Mouse (Mus musculus): ENCODE results near the gene Naa38.

The Naa38 gene

GRCm38 (mm10) chr11:69401210-69401637 lies 5.9 kb downstream of the Naa38 start:
- peak; percentile 90 to 91 for DNase-seq

DNA sequence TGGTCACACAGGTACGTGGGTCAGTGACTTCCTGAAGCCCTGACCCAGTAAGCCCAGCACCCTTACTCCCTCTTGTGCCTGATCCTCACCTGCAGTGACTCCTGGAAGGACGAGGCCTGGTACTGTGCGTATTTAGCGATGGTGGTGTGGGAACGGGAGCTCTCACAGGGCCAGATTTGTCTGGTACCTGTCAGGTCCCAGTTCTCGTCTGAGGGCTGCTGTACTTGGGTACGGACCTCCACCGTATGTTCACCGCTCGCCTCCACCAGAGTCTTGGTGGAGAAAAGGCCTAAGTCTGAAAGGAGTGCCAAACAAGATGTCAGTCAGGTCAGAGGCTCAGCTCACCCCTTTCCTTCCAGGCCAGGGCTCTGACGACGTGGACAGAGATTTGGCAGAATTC lies 6.7 kb downstream of the Naa38 start:
- peak in 1 of 2 experiments; percentile 22 for DNase-seq

DNA sequence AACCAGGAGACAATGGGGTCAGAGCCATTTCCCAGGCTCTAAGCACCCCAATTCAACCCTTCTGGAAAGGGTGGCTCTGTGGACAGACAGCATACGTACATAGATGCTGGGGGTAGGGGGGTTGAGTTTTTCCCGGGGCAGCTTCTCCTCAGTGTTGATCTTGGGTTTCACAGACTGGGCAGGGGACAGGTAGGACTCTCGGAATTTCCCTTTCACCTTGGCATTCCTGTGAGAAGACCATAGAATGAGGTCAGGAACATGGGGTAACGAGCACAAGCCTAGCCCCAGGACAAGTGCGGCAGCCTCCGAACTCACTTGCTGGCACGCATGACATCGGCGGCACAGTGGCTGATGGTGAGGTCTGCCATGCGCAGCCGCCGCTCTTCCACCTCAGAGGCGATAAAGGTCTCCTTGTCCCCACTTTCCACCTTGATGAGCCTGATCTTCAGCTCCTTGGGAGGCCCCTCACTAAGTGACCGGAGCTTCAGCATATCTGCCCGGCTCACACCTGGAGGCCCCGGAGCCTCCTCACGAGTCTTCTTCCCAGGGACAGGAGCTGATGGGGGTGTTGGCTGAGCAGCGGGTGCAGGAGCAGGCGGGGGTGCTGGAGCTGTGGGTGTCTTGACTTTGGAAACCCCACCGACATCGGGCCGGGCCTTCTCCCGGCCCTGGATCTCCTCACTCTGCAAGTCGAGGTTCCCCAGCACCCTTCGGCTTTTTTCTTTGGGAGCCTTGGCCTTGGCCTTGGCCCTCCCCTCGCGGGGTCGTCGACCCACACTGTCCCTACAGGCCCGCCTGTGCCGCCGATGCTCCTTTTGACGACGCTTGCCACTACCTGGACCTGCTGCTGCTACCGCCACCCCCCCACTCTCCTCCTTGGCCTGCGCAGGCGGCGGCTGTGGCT lies 8.7 kb downstream of the Naa38 start:
- DNase-seq, result peak in 1 of 2 experiments; percentile 37

DNA sequence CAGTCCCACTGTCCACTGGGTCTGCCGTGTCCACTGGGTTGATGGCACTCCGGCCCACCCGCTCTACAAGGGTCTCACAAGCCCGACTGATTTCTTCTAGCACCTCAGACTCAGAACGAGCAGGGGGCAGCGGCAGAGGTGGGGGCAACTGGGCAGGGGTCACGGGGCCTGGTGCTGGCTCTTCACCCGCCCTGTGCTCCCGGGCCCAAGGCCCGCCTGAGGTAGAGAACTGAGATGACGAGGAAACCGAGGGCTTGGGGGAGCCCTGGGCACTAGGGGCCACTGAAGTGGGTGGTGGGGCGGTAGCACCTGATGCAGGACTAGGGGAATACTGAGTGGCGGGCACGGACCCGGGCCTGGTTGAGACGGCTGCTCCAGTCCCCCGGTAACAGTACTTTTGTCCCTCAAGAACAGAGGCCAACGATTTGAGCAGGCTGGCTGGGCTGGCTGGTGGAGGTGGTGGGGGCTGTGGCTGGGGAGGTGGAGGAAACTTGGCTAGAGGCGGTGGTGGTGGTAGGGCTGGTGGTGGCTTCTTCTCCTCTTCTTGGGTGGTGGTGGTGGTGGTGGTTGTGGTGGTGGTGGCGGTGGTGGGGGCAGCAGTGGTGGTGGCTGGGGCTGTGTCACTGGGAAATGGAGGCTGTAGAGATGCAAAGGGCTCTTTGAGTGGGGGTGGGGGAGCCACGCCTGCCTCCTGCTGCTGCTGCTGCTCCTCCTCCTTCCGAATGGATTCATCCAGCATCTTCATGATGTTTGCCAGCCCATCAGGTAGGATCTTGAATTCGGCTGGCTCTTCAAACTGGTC lies 9.5 kb downstream of the Naa38 start:
- DNase-seq, result no peak

- DNase-seq, result no peak
Measured at GRCm38 (mm10) chr11:69405397-69406200, 10.3 kb downstream of the Naa38 start.

GRCm38 (mm10) chr11:69406282-69406681 lies 11.0 kb downstream of the Naa38 start:
- DNase-seq, result peak in 1 of 2 experiments; percentile 24

GRCm38 (mm10) chr11:69406867-69407723 lies 11.8 kb downstream of the Naa38 start:
- no peak for DNase-seq

GRCm38 (mm10) chr11:69407724-69408004 lies 12.4 kb downstream of the Naa38 start:
- DNase-seq, result no peak

- peak; percentile 84 for DNase-seq
Measured at GRCm38 (mm10) chr11:69408541-69409377, 13.5 kb downstream of the Naa38 start.

- DNase-seq, result peak; percentile 91
Measured at GRCm38 (mm10) chr11:69409378-69410044, 14.2 kb downstream of the Naa38 start.

- no peak for DNase-seq
Measured at GRCm38 (mm10) chr11:69410045-69410309, 14.7 kb downstream of the Naa38 start.

GRCm38 (mm10) chr11:69410310-69411072 lies 15.2 kb downstream of the Naa38 start:
- DNase-seq, result peak; percentile 76 to 81

- peak; percentile 95 to 96 for DNase-seq
Measured at GRCm38 (mm10) chr11:69411073-69411535, 15.8 kb downstream of the Naa38 start.

DNA sequence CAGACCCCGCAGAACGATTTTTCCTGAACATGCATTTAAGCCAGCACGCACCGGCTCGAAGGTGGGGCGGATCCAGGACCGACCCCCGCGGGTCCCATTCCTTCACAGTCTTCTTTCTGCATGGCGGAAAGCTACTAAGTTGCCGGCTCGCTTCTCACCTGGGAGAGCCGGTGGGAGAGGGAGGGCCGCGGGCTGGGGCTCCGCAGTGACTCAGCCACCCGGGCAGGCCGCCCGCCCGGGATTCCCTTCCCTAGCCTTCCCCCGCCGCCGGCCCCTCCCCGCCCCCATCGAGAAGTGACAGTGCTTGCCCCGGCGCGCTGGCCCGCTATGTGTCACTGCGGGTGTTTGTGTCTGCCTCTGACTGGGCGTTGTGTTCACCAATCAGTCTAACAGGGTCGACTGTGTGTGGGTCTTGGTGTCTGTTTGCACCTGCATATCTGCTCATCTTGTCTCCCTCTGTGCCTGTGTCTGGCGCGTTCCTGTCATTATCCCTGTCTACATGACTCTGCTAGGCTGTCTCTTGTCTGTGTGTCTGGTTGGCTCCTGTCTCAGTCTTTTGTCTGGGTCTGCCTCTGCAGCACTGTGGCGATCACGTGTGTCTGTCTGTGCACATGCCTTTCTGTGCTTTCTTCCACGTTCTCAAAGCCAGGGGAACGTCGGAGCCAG lies 16.4 kb downstream of the Naa38 start:
- peak; percentile 81 to 87 for DNase-seq

- no peak for DNase-seq
Measured at GRCm38 (mm10) chr11:69412548-69412947, 17.3 kb downstream of the Naa38 start.

GRCm38 (mm10) chr11:69413221-69414181 lies 18.2 kb downstream of the Naa38 start, which contains the start of gene Kdm6b:
Gene Kdm6b, minus strand, starts transcription at chr11:69413675.
- DNase-seq, result peak; percentile 33 to 47

DNA sequence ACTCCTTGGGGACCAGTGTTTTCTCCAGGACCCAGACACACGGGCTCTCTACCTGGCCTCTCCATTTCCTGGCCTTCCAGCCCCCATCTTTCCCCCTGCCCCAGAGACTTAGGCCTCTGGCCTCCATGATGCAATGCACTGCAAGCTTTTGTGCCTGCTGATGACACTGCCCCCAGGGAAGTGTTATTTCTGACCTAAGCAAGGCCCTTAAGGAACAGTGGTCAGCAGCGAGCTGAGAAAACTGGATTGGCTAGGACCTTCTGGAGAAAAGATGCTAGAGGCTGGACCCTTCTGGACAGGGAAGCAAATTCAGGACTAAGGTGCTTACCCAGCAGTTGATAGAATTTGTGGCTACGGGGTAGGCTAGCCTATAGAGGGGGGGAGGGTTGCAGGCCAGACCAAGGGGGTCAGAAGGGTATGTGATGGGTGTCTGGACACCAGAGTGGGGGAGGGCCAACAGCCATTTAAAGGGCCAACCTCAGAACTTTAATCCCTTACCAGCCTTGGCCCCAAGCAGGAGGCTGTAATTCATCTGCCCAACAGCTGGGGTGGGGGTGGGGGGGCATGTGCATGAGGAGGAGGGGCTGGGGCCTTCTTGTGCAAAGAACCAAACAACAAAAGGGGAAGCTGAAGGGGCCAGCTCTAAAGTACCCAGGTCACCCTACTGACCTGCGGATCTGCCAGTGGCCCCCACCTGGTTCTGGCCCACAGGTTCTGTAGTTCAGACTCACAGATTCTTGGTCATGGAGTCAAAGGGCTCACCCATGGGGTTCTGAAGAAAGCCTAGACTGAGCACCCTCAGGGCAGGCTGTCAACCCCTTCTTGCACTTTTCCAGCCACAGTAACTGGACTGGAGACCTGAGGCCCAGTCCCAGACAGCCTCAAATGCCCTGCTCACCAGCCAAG lies 19.4 kb downstream of the Naa38 start:
- DNase-seq, result no peak
